Mouse (Mus musculus): ENCODE measurements around the gene Osbpl10. TPM values are rescaled to one million over a fixed set of nuclear protein-coding genes. Genes with fewer than 3 reads are reported as not detected.
"Not testable (repeated sequence)": the region's sequence is repeated elsewhere in the genome, so short reads cannot be mapped to it uniquely, and the experiment has no call there.

The Osbpl10 gene
- 1 to 10 TPM; 4.6 TPM for total RNA-seq (2021)

- peak; percentile 84 to 88 for DNase-seq
- intact Hi-C loops (cut with DNase I): loop anchor here (1.0 kb wide), 1 partner anchor 43 kb away; no protein-coding TSS in a partner anchor
Measured at GRCm38 (mm10) chr9:114978281-114979111, at the start of gene Osbpl10. Gene Osbpl10, plus strand, starts transcription at chr9:114978569.

DNA sequence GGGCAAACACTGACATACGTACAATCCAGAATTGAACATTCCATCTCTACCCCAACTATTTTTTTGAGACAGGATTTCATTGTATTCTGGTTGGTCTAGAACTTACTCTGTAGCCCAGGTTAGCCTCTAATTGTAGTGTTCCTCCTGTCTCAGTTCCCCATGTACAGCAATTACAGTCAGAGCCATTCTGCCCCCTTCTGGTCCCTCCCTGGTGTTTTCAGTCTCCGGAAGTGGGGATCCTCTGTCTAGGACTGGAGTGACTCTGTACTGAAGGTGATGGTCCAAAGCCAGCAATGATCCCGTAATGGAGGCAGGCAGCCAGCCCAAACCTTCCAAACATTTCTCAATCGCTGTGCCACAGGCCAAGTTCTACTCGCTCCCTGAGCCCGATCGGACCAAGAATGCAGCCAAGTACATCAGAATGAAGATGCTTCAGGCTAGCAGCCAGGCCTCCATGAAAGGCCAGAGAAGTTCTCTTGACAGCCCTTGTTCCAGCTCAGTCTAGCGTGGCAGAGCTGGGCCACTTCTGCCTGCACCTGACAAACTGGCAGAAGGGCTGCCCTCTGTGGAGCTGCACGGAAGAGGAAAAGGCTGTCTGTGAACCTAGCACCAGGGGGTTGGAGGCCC, 47.8 kb upstream of the Osbpl10 start:
- intact Hi-C loops (cut with DNase I): no loop called here
- DNase-seq: peak; percentile 82 to 86

DNA sequence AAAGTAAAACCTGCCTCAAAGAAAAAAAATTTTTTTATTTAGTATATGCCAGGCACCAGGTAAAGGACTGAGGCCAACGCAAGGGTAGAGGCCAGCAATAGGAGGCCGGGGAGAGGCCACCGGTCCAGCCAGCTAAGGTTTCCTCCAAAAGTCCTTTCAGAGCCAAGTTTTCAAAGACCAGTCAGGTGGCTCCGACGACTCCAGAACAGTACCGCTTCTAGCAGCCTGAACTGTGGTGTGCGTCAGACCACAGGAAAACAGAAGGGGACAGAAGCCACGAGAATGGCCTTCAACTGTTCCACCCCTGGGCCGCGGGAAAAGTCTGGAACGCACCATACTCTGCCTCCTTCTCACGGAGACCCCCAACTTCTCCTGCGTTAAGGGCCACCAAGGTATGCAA, 45.8 kb upstream of the Osbpl10 start:
- DNase-seq: peak in 1 of 2 experiments; percentile 27
- intact Hi-C loops (cut with DNase I): no loop called here

DNA sequence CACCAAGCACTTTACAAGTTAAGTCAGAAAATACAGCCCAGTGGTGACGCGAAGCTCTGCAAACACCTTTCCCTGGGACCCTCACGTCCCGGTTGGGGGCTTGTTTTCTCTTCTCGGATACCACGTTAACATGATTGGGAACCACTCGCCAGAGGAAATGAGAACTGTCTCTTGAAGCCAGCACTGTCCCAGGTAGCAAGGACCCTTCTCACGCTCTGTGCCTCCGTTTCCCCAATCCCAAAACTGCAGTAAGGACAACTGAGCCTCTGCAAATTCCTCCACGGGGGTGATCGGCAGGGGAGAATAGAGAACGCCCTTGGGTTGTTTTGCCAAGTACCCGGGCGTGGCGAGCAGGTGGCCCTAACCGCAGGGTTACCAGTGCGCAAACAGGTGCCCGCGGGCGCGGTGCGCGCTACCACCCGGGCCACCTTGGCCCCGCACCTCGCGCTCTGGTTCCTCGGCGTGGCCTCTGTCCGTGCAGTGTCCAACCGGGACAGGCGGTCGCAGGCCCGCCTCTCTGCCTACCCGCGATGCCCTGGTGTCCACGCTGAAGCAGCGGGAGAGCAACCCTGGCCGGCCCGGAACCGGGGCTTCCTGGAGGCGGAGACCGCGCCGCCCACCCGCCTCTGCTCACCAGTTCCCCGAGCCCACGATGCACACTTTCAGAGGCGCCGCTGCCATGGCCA, 45.2 kb upstream of the Osbpl10 start:
- intact Hi-C loops (cut with DNase I): no loop called here

GRCm38 (mm10) chr9:114933723-114934171, 44.6 kb upstream of the Osbpl10 start, which contains the start of gene Gpd1l:
Gene Gpd1l, minus strand, starts transcription at chr9:114933987.
- intact Hi-C loops (cut with DNase I): no loop called here
- DNase-seq: peak; percentile 98

More for the DNA sequence above, 45.2 kb upstream of the Osbpl10 start:
- no peak for DNase-seq

DNA sequence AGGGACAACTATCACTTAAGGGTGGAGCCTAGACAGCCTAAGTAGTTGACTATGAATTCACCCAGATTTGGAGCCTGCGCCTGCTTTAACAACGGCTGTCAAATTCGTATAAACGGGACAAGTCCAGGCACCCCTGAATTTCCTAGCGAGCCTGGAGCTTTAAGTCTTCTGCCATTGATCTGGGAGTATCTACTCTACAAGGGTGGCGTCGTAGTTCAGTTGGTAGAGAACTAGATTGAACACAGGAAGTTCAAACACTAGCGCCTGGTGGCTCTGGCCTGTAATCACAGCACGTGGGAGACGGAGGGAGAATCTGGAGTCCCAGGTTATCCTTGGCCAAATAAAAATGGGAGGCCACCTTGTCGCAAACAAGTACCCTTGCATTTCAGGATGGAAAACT, 44.1 kb upstream of the Osbpl10 start:
- intact Hi-C loops (cut with DNase I): no loop called here
- DNase-seq: no peak

DNA sequence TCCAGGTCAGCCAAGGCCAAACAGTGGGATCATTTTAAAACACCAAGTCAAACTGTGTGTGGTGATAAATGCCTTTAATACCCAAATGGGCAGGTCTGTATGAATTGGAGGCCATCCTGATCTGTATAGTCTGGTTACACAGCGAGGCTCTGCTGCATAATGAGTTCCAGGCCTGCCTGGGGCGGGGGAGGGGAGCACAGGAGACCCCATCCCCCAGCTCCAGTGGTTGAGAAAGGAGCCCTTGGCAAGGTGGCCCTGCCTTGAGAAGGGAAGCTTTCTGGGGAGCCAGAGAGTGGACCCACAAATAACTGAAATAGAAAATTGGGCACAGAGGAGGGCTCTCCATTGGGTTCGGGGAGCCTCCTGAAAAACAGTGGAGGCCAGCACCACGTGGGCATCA, 43.0 kb upstream of the Osbpl10 start:
- intact Hi-C loops (cut with DNase I): loop anchor here (1.0 kb wide), 1 partner anchor 43 kb away; the partner anchor contains the start of gene Osbpl10
- DNase-seq: no peak

- no peak for DNase-seq
- intact Hi-C loops (cut with DNase I): no loop called here
Measured at GRCm38 (mm10) chr9:114936687-114937086, 41.7 kb upstream of the Osbpl10 start.

DNA sequence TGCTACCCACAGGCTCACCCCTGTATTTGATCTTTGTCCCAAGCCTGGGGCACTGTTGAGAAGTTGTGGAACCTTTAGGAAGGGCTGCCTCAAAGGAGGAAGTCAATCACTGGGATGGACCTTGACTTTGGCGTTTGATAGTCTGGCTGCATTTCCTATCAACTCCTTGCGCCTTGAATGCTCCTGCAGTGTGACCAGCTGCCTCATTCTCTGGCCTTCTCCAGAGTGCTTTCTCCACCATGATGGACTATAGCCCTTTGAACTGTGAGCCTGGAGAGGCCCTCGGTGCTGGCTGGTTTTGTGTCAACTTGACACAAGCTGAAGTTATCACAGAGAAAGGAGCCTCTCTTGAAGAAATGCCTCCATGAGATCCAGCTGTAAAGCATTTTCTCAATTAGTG, 33.7 kb upstream of the Osbpl10 start:
- intact Hi-C loops (cut with DNase I): no loop called here
- DNase-seq: no peak

DNA sequence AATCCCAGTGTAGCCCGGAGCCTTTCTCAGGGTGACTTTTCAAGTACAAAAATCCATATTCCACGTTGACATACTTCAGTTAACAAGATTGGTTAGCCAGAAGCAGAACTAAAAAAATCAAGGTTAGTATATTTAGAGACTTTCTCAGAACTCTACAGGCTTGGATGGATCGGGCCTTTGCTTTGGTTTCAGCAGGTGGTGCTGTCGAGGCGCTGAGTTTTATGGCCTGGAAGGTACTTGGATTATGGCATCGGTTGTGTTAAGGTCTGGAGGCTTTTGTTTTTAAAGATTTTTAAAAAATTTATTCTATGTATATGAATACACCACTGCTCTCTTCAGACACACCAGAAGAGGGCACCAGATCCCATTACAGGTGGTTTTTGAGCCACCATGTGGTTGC, 32.8 kb upstream of the Osbpl10 start:
- intact Hi-C loops (cut with DNase I): no loop called here
- no peak for DNase-seq

GRCm38 (mm10) chr9:114948395-114948794, 30.0 kb upstream of the Osbpl10 start:
- DNase-seq: peak; percentile 17 to 30
- intact Hi-C loops (cut with DNase I): no loop called here

DNA sequence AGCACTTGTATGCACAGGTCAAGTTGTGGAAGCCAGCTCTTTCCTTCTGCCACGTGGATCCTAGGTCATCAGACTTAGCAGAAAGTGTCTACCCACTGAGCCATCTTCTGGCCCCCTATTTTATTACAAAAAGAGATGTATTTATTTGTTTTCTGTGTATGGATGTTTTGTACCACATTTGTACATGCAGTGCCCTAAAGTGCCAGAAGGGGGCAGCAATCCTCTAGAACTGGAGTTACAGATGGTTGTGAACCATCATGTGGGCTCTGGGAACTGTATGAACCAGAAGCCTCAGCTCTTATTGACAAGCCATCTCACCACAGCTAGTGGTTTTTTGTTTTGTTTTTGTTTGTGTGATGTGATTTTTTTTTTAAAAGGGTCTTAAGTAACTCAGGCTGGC, 25.5 kb upstream of the Osbpl10 start:
- intact Hi-C loops (cut with DNase I): no loop called here
- no peak for DNase-seq

- intact Hi-C loops (cut with DNase I): no loop called here
- no peak for DNase-seq
Measured at GRCm38 (mm10) chr9:114955340-114955739, 23.0 kb upstream of the Osbpl10 start.

GRCm38 (mm10) chr9:114956945-114957344, 21.4 kb upstream of the Osbpl10 start:
- intact Hi-C loops (cut with DNase I): loop anchor here (1.0 to 2.0 kb wide), 3 partner anchors 44 to 205 kb away; no protein-coding TSS in a partner anchor
- peak; percentile 57 to 66 for DNase-seq

DNA sequence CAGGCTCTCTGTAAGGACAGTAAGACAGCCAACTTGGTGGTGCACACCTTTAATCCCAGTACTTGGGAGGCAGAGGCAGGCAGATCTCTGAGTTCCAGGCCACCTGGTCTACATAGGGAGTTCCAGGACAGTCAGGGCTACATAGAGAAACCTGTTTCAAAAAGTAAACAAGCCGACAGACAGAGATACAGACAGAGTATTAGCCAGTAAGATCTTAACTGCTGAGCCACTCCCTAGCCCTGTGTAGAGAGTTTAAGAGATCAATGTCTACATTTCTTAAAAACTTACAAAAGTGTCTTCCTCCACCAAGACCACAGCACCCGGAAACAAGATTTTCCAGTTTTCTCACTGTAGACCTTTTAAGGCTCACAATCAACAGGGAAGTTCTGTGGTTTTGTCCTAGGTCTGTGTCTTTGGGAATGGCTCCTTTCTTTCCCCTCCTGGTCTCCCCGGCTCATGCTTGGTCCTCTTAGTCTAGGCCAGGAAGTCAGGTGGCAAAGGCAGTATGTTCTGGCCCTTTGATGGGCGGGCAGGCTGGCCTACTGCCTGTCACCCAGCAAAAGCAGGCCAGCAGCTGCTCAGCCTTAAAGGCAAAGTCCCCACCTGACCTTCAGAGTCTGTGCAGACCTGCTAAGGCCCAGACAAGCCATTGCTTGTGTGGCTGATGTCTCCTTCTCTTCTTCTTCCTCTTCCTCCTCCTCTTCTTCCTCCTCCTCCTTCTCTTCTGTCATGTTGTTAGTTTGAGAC, 18.2 kb upstream of the Osbpl10 start:
- intact Hi-C loops (cut with DNase I): no loop called here
- DNase-seq: peak; percentile 54 to 63

DNA sequence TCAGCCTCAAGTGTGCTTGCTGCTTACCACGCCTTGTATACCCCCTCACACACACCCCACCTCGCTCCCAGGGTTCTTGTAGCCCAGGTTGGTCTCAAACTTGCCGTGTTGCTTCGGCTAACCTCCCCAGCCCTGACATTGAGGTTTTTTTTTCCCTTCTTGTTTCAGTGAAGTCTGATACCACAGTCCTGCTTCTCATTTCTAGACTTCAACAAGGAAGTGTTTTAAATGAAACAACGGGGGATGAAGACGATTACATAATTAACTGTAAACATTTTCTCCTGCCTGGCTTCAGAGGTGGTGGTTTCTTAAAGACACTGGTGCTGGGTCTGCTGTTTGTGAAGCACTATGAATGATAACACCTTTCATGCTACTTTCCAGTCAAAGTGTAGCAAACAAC, 17.5 kb upstream of the Osbpl10 start:
- DNase-seq: no peak
- intact Hi-C loops (cut with DNase I): no loop called here

DNA sequence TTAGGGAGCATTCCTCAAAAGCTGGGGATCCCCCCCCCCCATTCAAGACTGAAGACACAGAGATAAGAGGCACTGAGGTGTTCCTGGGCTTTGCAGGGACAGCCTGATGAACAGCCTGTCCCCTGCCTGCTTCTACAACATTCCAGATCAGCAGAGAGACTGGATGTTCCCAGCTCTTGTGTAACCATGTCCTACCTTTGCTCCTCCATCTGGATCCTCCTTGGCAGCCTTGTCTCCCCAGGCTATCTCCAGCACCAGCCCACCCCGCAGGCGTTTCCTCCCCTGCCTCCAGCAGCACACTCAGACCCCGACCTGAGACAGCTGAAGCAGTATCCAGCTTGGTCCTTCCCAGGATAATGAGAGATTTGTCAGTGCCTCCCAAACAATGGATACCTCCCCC, 14.3 kb upstream of the Osbpl10 start:
- no peak for DNase-seq
- intact Hi-C loops (cut with DNase I): no loop called here

GRCm38 (mm10) chr9:114966286-114966685, 12.1 kb upstream of the Osbpl10 start:
- intact Hi-C loops (cut with DNase I); DNase-seq: not testable (repeated sequence)

DNA sequence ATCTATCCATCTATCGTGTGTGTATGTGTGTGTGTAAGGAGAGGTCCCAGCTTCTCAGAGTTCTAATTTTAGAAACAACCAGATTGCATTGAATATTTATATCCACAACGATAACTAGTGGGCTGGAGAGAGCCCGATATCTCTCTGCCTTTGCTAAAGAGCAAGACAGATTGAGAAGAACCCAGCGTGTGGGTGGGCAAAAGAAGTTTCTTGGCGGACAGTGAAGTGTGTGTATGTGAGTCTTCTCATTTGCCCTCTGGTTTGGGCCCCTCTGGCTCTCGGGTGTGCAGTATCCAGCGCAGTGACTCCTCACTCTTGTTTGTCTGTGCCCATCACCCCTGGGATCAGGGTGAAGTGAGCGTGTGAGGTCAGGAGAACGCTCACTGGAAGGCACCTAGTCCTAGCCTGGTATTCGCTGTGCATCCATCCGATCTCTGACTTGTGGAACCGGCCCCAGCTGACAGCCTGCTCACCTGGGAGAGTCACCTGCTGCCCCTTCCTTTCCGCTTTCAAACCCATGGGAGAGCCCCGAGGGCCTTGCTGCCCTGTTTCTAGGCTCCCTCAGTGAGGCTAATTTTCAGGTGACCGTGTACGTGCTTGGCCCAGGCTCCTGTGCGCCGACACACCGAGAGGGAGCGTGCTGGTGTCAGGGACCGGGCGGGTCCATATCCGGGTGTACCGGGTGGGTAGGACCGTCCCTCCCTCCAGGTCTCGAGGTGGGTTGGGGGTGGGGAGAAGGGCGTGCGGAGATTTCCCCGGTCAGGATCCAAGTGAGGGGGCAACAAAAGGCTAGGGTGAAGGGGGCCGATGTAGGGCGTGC, 698 bp upstream of the Osbpl10 start:
- peak in 1 of 2 experiments; percentile 23 for DNase-seq
- intact Hi-C loops (cut with DNase I): loop anchor here (1.0 kb wide), 1 partner anchor 42 kb away; no protein-coding TSS in a partner anchor

DNA sequence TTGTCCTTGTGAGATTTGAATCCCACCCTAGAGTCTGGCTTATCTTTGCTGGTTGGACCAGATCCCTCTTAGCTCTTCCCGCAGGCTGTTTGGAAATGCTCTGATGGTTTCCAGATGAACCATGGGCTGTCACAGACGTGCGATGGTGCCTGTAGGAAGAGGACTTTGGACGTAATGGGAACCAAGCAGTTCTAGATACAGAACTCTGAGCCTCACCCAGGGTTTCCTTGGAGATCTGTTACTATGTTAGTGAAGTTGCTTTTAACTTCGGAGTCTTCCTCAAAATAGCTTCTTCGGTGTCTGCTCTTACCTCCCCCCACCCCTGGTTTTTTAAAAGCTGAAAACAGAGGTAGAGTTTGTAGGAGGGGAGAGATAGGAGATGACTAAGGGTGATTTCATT, 1.6 kb downstream of the Osbpl10 start:
- intact Hi-C loops (cut with DNase I): no loop called here
- no peak for DNase-seq

Data from heart, postnatal 10 days (tissue).